Mouse (Mus musculus): ENCODE results near the gene Anxa5. TPM values are rescaled to one million over a fixed set of nuclear protein-coding genes. Genes with fewer than 3 reads are reported as not detected.

Anxa5 gene
- total RNA-seq, 2 experiments from 2014 or later, result 128 to 134 TPM

DNA sequence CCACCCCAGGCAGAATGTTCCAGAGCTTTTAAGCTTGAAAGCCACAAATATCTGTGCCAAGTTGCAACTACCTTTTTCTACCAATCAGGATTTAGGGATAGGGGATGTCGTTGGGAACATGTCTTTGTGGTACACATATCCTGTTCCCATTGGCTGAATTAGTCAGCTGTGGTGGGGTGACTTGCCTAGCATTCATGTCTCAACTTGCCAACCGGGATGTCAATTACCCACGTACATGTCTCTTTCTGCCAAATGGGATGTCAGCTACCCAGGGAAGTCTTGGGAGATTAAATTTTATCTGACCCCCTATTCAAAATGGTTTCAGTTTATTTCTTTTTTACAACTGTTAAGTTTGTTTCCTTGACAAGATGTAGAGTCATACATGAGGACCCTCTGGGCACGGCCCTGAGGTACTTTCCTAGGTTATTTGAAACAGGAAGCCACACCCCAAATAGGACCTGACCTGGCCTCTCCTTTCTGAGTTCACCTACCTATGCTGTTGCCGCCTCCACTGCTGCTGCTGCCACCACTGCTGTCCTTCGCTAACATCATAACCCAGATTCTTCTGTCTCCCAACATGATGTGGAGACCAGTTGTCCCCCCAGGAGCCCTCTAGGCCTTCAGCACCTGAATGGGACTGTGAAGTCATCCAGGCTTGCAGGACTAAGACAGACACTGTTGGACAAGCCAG lies 13.3 kb upstream of the Anxa5 start:
- DNase-seq, result no peak

DNA sequence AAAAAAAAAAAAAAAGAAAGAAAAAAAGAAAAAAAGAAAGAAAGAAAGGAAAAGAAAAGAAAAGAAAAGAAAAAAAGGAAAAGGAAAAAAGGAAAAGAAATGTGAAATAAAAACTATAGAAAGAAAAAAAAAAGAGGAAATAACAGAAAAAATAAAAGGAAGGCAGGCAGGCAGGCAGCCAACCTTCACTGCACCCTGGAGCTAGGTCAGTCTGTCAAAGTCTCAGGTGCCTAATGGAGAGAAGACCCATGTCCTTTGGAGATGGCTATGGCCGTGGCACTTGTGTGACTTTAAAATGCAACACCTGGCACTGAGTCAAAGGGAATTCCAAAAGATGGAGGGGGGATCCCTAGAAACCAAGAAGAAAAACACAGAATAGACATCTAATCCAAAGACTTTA lies 12.7 kb upstream of the Anxa5 start:
- DNase-seq, result no peak

DNA sequence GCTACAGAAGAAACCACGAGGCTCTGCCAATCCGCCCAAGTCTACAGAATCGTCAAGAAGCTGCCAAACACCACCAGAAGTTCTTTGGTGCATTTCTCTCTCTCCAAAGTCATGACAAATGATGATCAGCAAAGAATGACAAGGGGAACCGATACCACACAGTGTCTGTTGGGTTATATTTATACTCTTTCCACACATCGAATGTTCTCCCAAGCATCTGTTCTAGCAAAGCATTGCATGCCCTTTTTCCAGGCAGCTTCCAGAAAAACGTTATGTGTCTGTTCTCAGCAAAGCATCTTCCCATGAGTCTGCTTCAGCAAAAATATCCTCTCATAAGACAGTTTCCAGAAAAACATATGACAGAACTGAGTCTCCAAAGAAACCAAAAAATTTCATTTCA lies 11.2 kb upstream of the Anxa5 start:
- no peak for DNase-seq

DNA sequence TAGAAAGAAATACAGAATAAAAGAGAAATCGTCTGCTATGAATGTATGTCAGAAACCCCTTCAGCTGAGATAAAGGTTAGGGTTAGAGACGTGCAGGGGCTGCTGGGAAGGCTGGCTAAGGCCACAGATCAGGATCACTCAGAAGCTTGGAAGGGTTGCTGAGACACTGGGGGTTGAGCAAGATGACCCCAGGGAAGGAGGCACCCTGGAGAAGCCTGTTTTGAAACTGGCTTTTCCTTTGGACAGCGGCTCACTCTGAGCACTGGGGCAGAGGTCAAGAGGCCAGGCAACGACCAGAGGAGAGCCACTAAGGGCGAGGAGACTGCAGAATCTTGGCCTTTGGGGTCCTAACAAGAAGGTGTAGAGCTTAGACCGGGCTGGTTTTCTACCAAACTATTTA lies 10.5 kb upstream of the Anxa5 start:
- no peak for DNase-seq

DNA sequence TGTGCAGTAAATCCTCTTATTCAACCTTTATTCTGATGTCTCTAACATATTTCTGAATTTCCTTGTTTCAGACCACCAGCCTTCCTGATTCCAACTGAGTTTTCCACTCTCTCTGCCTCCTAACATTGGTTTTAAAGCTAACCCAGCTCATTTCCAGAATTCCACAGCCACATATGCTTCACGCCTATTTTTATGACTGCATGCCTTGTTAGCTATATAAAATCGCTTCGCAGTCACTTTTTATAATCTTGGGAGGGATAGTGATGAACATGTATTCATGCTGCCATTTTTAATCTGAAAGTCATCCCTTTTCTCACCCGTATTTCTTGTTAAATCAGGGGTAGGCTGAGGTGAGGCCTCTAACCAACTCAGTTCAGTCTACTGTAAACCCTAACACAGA lies 8.6 kb upstream of the Anxa5 start:
- no peak for DNase-seq

DNA sequence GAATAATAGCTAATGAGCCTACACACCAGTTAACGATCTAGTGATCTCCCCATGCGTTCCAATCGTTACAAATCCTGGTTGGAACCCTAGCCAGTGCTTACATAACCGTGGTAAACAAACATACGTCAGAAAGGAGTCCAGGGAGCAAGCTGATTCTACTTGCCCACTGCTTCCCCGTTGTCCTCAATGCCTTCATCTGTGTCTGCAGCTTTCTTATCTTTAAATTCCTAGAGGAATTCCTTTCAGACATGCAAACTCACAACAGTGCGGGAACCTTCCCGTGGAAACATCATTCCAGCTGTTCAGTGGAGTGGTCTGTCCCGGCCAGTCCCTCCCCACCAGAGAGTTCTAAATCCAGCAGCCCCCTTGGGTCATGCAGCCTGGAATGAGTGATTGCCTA lies 7.2 kb upstream of the Anxa5 start:
- DNase-seq, result peak; percentile 25 to 29

DNA sequence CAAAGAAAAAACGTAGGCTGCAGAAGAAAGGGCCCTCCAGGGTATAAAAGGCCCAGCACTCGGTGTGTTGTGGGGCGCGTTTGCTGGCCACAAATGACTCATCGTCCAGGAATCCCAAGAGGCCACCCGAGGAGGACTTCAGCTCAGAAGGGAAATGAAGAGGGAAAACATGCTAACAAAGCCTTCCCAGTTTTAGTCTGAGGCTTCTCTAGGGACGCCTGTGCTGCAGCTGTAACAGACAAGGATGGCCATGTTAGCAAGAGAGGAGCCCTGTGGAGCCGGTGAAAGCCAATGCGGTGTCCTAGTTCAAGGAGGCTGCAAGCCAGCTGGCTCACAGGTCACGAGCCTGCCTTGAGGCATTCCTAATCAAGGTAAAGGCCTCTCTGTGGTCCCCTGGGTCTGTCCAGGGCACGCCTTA lies 6.1 kb upstream of the Anxa5 start:
- peak; percentile 78 to 86 for DNase-seq

DNA sequence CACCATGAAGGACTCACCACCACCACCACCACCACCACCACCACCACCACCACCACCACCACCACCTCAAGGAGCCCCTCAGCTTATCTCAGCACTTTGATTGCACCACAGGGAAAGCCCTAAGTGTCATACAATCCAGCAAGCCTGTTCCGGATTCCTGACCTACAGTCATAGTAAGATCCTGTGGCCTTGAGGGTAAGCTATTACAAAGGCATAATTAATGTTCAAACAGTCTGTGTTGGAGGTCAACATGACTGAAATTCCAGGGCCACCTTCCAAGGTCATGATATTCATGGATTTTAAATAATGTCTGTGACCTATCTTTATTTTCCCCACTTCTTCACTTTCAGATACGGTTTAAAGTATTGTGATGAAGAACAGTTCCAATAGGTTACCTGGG lies 4.8 kb upstream of the Anxa5 start:
- no peak for DNase-seq

DNA sequence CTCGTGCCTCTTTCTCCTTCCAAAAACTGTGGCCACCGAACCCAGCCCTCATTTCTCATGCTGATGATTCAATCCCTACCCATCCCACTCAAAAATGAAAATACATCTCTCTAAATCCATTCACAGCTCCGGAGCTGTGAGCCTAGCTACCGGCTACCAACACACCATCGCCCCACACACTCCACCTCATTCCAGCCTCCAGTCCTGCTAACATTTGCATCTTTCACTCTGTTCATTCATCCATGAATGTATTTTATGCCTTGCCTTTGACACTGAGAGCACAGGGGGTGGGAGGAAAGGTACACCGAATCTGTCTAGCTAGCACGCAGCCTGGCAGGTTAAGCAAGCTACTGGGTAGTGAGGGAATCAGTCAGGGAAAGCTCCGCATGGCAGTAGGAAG lies 3.1 kb upstream of the Anxa5 start:
- DNase-seq, result no peak

DNA sequence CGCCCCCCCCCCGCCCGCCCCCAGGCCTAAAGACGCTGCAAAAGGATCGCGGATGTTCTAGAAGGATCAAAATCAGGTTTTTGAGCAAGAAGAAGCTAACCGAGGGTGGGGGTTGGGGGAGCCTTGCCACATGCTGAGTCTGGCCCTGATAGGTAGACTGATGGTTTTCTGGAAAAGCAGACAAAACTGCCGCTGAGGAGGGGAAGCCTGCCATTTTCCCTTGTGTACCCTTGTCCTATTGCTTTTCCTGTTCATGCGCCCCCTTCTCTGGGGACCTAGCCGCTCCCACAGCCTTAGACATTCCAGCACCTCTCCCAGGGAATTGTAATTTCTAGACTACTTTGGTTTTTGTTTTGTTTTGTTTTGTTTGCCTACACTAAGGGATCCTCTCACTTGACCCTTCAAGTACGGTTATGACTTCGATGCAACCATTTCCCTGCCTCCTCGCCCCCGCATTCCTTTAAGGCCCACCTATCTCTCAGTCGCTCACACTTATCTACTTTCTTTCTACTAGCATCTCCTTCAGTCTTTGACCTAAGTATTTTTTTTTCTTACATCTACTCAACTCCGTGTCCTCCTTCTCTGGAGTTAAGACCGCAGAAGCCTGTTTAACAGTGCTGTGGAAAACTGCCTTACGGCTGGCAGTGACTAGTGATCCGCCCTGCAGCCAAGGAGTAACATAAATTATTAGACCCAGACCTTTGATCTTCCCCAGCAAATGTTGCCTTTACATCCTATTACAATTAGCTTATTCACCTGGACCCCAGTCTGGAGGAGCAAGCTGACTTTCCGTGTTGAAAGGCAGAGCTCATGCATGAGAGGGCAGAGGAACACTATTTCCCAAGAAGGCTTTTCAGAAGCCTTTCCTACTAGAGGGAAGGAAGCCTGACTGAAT lies 814 bp upstream of the Anxa5 start:
- peak in 1 of 2 experiments; percentile 64 for DNase-seq

DNA sequence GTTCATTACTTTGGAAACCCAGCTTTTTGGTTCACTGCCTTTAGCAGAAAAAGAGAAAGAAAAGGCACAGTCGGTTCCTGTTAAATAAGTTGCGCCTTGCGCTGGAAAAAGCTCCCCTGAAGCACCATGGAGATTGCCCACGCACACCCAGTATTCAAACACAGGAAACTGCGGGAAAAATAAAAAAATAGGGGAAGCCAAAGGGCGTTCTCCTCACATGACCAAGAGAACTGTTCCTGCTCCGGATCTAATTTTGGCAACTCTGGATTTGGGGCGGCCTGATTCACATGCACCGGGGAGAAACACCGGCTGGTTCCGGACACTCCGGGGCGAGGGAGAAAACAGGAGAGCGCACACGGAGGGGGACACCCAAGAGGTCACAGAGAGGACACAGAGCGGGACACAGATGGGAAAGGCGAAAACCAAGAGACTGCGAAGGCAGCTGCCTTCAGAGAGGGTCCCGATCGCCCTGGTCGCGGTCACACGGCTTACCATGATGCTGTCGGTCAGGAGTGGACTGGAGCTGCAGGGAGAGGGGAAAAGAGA lies 683 bp downstream of the Anxa5 start:
- DNase-seq, result peak; percentile 85 to 88

DNA sequence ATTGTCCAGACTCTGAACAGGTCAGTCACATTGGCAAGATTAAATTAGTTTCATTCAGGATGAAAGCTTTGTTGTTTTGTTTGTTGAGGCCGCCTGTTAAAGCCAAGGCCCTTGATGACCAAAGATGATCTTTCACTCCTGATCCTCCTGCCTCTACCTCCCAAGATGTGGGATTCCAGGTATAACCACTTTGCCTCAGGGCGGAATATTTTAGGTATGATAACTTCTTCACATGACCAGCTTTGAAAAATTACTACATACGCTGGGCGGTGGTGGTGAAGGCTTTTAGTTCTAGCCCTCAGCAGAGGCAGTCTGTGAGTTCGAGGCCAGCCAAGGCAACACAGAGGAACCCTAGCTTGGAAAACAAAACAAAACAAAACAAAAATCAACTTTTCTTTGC lies 1.3 kb downstream of the Anxa5 start:
- no peak for DNase-seq

DNA sequence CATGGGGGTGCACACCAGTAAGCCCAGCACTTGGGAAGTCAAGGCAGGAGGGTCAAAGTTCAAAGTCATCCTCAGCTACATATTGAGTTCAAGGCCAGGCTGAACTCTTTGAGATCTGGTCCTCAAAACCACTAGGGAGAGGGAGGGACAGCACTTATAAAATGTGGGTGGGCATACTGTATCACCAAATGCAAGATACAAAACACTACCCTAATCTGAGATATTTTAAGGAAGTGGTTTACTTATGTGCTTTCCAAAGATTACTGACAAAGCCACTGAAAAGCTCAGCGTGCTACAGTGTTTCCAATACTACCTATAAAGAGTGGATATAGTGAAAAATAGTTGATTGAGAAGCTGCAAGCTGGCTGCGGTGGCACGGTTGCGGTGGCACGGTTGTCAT lies 2.5 kb downstream of the Anxa5 start:
- no peak for DNase-seq

DNA sequence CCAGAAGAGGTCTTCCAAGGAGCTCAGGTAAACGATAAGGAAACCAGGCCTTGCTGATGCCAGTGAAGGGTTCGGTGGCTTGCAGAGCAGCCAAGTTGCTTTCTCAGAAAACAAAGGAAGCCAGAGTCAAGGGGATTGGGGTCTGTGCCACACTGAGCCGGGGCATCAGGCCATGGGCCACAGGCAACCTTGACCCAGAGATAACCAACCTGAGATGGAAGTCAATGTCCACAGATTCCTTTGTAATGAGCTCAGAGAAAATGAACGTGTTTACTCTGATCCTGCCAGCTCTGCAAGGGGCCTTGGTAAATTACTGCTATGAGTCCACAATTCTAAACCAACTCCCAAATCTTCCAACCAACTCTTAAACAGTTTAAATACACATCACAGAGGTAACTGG lies 3.8 kb downstream of the Anxa5 start:
- DNase-seq, result peak; percentile 32 to 44

DNA sequence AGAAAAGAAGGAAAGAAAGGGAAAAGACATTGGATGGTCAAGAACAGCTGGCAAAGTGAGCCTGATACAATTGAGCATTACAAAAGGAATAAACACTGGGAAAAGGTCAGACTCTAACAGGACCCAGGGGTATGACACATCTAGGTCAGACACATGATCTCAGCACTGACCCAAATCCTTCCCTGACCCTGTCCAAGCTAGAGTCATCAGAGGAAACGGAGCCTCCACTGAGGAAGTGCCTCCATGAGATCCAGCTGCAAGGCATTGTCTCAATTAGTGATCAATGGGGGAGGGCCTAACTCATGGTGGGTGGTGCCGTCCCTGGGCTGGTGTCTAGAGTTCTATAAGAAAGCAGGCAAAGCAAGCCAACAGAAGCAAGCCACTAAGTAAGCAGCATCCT lies 6.8 kb downstream of the Anxa5 start:
- peak; percentile 49 to 68 for DNase-seq

DNA sequence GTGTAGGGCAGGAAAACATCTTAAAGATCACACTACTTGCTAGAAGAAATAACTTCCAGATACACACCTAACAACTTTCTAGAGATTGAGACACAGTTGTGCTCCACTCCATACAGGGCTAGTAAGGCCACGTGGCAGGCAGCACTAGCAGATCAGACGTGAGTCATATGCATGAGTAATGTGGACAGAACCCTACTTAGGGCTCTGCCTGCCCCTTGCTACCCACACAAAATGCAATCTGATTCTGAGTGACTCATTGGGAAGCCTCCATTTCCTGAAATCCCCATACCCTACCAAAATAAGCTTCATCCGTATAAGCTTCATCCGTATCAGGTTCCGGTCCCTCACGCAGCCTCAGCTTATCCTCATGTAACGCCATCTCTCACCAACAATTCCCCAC lies 8.1 kb downstream of the Anxa5 start:
- no peak for DNase-seq

DNA sequence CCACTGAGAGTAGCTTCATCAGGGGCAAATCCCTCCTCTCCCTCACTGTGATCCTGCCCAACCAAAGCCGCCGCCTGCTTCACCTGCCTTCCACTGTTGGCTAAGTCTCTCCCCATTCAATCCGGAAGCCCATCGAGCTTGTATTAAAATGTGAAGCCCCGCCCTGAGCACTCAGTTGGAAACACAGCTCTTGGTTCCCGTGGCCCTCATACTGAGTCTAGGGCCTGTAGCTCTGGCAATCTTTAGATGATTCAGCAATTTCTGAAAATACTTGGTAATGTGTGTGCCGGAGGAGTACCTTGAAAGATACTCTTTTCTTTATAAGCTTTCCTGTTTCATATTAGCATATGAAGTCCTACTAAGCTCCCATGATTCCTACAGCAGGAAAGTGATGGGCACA lies 10.2 kb downstream of the Anxa5 start:
- no peak for DNase-seq

DNA sequence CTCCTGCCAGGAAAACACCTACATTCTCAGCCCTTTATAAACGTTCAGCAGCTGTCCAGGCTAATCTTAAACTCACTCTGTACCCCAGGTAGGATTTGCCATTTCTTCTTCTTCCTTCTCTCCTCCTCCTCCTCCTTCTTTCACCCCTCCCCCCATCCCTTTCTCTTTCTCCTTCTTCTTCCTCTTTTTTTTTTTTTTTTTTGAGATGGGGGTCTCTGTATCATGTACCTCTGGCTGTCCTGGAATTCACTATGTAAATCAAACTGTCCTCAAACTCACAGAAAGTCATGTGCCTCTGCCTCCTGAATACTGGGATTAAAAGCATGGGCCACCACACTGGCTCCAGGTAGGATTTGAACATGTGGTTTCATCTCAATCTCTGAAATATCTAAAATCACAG lies 13.3 kb downstream of the Anxa5 start:
- DNase-seq, result no peak

DNA sequence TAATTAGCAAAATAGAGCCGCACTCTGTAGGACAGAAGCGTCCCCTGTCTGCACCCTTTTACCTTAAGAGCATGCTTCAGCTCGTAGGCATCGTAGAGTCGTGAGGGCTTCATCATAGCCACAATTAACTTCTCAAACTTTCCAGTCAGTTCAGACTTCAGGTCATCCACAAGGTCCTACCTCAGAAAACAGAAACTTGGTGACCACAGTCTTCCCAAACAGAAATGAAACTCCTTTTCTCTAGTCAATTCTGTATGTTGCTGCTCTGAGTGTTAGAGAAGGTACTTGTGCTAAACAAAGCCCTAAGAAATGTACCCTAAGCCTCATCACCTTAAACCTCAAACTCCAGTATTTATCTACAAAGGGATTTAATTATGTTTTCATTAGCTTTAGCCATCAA lies 13.9 kb downstream of the Anxa5 start:
- no peak for DNase-seq

DNA sequence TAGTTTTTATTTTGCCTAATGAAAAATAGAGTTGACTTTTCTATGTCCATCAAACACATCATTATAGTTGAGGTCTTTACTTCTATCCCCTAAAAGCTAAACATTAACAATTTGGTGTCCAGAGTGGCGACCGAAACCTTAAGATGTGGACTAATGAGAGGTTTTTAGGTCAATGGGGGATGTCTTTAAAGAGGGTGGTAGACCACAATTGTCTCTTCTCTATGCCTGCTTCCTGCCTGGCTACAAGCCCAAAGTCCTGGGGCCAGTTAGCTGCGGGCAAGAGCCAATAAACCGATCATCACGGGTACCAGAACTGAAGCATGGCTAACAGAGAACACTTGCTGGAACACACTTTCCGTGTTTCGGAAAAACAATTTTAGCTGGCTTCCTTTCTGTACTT lies 15.0 kb downstream of the Anxa5 start:
- DNase-seq, result no peak

DNA sequence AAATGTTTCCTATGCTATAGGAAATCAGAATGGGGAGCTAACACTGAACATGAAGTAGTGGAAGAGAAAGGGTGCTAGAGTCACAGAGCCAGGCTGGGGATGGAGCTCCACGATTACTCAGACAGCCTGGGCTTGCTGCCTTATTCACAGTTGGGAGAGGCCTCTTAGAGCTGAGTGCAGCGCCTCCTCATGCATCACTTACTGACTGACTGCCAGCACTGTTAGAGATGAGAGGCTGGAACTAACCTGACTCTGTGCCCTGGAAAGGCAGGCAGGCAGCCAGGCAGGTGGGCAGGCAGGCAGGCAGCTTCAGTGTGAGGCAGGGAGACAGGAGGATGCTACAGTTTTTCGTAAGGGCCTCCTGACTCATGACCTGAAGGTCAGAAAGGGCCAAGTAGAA lies 20.1 kb downstream of the Anxa5 start:
- peak in 1 of 2 experiments; percentile 26 for DNase-seq

DNA sequence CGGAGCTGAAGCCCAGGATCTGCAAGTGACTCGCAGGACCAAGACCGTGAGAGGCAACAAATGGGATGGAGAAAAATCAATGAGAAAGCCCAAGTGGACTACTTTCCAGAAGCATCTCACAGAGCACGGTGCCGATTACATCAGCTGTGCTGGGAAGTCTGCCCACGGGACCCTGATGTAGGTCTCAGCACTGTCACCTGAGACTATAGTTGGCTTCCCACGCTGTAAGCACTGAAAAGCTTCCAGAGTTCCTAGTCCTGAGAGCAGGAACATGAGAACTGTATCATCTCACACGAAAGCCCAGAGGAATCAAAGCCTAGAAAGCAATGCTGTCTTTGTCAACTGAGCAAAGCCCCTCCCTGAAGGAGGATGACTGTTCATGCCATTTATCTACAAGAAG lies 20.6 kb downstream of the Anxa5 start:
- no peak for DNase-seq

DNA sequence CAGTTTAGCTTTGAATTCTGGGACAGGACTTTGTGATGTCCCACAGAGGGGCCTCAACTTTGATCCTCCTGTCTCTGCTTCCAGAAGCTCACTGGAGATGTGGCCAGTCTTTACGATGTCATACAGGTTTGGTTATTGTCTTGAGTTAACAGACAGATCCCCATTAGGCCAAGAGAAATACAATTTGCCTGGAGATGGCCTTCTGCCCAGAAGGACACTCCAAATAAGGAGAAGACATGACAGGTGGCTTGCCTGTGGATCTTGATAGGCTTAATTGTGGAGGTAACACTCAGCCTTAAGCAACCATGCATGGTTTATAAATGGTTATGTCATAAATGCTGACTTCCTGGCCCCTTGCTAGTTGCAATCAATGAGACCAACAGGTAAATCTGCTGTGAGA lies 23.2 kb downstream of the Anxa5 start:
- no peak for DNase-seq

Measured in heart, adult 18-20 months (tissue).